Mouse (Mus musculus): ENCODE measurements around the gene Tenm3.
A peak's percentile ranks its signal among the peaks of the same experiment; 100 is the strongest.

Tenm3 gene

DNA sequence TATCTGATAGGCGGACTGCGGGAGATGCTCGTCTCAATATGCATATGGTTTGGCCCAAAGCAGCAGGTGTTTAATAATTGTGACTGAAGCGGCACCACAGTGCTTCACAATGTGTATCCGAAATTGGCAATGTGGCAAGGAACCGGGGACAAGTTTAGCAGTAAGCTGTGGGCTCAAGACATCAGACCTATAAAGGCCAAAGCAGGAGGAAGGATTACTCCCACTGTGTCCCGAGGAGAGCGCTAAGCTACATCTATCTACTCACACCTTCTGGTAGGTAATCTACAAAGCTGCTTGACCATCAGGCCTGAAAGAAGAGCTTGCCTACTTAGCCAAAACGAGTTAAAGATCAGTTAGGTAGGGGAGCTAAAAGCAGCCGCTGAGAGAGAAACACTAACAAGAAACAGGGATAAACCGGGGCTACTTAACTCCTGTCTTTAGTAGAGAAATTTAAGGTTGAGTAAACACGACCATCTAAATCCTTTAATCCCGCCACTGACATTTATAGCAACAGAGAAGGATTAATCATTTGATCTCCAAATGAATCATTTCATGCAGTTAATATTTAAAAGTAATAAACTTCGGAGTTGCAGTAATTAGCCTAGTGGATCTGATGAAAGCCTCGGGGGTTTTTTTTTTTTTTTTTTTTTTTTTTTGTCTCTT, 188.2 kb downstream of the Tenm3 start:
- DNase-seq (ENCODE audit: low spot score): no peak

DNA sequence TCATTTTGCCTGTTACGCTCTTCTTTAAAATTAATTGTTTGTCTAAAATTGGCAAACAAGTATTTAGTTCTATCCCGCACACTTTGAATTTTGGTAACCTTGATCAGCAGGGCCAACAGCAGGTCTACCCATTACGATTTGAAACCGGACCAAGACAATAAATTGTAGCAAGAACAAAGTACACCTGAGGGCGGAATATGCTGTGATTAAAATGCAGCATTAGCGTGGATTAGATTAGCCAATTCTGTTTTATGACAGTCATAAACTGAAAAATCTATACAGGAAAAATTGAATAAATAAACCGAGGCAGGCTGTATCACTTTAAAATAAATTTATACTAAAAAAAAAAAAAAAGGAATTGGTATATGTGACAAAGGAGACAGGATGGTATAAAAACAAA, 193.9 kb downstream of the Tenm3 start:
- no peak for DNase-seq (ENCODE audit: low spot score)

DNA sequence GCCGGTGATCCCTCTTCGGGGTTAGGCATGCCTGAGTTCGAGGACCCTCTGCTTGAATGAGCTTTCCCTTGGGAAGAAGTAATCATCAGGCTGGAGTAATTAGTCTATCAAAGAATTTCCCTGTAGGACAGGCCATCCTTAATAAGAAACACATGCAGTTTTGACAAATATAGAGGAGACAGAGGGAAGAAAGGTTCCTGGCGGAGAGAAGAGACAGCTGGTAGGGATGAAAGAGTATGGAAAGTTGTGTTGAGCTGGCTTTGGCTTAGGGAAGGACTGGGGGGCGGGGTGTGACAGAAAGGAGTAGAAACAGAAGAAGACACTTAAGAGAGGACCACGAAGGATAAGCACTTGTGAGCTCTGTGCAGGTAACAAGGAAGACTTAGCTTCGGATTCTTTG, 194.3 kb downstream of the Tenm3 start:
- no peak for DNase-seq (ENCODE audit: low spot score)

DNA sequence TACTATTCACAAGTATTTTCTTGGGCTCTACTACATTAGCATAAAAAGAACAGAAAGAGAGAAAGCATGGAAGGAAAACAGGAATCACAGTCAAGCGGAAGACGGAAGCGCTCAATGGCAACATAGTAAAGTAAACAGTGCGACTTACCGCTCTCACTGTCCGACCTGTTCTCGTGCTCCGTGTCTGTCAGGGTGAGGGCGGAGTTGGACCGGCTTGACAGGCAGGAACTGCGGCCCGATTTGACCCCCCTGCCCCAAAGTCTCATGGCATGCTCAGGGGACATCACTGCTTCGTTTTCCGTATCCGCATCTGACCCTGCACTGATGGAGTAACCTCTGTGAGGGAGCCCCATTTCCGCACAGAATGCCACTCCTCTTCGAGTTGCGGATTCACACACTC, 197.6 kb downstream of the Tenm3 start:
- DNase-seq (ENCODE audit: low spot score): no peak

DNA sequence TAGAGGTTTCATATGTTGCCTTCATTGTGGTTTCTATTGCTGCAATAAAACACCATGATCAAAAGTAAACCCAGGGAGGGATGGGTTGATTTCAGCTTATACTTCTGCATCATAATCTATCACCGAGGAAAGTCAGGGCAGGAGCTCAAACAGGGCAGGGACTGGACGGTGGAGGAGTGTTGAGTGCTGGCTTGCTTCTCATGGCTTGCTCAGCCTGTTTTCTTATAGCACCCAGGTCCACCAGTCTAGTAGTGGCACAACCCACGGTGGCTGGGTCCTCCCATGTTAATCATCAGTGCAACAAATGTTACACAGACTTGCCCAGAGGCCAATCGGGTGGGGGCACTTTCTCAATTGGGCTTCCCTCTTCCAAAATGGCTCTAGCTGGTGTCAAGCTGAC, 205.6 kb downstream of the Tenm3 start:
- no peak for DNase-seq (ENCODE audit: low spot score)

DNA sequence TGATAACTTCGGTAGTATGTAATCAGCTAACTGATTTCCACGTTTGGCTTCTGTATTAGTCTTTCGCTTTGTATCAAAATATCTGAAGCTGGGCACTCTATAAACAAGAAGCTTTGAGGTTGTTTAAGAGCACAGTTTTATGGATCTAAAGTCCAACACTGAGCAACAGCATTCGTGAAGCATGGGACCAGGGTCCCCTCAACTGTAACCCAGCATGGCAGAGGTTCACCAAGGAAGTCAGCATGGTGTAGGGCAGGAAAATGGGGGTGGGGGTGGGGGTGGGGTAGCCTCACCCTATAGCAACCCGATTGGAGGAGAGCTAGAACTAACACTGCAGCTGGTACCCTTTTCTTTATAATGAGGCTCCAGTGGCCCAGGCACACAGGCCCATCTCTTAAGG, 206.8 kb downstream of the Tenm3 start:
- no peak for DNase-seq (ENCODE audit: low spot score)

DNA sequence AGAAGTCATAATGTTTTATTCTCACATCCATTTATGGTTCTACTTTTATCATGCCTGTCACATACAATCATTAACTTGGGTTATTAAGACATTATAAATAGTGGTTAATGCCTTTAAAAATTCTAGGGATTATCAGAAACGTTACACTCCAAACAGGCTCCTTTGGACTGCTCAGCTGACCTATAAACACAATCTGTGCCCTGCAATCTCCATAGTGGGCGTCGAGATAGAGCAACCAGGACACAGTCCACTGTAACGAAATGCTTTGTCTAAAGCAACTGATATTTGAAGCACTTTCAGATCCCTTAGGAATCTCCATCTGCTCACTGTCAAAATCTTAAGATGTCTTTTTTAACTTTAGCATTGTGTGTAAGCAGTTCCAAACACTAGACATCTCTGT, 207.9 kb downstream of the Tenm3 start:
- DNase-seq (ENCODE audit: low spot score): no peak

DNA sequence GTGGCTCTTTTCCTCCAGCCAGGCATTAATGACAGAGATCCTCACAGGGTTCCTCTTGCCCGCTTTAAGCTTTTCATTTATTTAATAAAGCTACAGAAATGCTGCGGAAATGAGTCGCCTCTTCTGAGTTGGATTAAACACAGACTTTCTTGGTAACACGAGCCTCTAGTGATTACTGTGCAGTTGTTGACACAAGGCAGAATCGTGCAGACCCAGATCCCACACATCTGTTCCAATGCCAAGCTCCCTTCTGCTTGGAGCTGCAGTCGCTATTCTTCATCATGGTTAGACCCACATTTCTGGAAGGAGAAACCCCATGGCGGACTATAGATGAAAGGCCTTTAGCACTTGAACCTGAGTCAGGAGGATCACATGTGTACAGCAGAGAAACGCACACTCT, 210.3 kb downstream of the Tenm3 start:
- no peak for DNase-seq (ENCODE audit: low spot score)

DNA sequence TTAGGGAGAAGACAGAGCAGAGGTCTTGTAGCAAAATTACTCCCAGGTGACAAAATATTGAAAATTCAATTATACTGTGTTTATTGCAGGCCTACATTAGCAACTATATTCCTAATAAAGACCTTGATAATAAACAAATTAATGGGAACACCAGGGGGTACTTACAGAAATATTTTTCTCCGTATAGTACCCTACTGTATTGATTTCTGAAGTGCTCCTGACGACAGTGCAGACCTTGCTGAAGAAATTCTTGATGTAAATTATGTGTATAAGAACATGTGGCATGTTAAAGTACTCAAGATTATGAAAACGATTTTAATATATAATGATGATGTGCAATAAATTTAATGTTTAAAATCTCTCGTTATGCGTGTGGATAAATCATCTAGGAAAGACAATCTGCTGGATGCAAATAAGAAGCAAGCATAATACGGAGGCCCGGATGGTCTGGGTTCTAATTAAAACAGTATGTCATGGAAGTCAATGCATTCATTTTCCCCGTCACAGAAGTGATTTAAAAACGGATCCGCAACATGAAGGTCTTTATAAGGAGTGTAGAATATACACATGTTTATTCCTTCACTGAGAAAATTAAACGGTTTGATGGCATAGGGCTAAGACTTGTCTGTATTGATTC, 221.1 kb downstream of the Tenm3 start:
- no peak for DNase-seq (ENCODE audit: low spot score)

DNA sequence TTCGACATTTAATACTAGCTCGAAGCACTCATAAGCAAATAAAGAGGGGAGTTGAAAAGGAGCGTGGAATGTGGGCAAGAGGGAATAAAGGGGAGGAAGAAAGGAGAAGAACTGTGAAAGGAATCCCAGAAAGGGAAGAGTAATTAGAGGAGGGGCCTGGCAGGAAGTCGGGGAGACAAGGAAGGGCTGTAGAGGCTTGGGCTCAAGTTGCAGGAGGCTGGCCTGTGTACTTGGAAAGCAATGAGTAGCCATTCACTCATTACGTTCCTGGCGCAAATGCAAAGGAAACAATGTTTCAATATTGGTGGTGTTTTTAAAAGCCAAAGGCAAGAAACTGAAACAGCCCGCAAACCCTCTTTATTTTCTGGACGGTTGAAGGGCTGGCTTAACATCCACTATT, 228.7 kb downstream of the Tenm3 start:
- peak; percentile 32 for DNase-seq (ENCODE audit: low spot score)

DNA sequence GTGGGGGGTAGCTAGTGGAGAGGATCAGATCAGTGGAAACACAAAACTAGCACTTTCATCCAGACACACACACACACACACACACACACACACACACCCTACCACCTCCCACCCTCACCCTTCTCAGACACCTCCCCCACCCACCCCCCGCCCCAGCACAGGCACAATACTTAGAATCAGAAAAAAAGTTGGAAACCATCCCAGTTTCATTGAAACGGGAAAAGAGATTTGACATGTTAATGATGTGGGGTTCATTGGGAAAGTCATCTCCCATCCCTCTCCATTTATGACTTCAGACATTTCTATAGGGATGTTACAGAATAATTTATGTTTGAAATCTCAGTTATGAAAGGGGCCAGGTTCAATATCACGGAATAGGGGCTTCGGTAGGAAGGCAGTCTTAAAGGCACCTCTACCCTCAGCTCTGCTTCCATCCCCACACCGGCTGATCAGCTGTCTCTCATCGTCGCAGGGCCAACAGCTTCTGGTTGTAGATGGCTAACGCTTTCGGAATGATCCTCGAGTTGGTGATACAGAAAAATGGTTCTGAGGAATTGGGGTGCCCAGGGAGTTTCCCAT, 231.7 kb downstream of the Tenm3 start:
- DNase-seq (ENCODE audit: low spot score): no peak

DNA sequence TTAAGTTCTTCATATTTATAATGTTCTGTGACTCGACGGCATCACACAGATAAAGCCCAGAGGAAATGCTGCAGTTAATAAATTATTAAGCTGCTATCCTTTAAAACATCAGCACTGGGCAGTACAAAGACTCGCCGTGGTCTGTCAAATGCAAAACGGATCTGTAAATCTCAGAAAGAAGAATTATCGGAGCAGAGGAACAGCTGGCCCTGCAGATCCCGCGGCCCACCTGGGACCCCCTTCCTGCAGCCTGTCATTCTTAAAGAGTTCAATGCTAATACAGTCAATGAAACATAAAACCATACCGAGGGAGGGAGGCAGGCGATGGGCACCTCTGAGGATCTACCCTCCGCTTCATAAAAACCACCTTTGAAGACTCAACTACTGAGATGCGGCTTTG, 232.6 kb downstream of the Tenm3 start:
- no peak for DNase-seq (ENCODE audit: low spot score)

DNA sequence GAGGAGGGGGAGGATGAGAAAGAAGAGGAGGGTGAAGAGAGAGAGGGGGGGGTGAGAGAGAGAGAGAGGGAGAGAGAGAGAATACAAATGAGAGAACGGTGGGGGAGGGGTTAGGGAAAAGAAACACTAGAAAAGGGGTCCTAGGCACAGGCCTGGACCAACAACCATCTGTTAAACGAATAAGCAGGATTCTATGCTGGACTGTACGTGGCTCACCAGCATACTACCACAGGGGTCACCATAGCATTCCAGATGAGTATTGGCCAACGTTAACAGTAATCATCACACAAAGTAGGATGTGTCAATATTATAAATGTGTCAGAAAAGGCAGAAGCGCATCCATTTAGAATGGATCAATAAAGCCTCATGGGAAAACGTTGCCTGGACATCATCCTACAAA, 233.4 kb downstream of the Tenm3 start:
- no peak for DNase-seq (ENCODE audit: low spot score)

DNA sequence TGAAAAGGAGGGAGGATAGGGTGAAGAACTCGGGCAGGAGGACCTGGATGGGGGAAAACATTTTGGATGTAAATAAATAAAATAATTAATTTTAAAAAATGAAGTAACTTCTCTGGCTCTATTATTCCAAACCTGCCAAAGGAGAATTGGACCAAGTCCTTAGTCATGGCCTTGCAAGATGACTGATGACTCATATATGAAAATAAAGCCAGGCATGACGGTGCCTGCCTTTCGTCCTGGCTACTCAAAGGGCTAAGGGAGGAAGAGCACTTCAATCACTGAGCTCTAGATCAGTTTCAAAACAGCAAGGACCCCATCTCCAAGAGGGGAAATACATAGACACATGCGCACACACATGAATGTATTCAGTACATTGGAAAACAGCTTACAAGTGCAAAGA, 234.1 kb downstream of the Tenm3 start:
- peak; percentile 18 for DNase-seq (ENCODE audit: low spot score)

DNA sequence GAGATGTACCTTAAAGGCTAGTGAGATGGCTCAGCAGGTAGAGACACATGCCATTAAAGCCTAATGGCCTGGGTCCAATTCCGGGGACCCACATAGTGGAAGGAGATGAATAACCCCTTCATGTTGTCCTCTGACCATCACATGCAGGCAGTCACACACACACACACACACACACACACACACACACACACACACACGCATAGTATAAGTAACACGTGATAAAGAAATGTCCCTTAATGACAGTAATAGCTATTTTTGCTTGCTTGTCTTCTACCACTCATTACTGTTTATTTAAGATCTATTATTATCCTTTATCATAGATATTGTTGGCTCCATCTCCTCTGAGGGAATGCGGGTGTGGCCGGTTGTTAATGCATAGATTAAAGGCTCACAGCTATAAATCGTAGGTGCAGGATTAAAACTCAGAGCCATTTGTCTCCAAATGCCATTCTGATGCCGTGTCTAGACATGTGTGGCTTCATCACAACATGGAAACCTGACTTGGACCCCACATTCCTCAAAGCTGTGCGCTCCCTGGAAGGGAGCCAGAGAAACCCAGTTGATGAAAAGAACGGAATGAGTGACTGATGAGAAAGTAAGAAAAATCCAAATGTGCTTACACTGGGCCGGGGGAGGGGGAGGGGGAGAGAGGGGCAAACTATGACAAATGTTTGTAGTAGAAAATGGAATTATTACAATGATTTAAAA, 239.4 kb downstream of the Tenm3 start:
- no peak for DNase-seq (ENCODE audit: low spot score)

DNA sequence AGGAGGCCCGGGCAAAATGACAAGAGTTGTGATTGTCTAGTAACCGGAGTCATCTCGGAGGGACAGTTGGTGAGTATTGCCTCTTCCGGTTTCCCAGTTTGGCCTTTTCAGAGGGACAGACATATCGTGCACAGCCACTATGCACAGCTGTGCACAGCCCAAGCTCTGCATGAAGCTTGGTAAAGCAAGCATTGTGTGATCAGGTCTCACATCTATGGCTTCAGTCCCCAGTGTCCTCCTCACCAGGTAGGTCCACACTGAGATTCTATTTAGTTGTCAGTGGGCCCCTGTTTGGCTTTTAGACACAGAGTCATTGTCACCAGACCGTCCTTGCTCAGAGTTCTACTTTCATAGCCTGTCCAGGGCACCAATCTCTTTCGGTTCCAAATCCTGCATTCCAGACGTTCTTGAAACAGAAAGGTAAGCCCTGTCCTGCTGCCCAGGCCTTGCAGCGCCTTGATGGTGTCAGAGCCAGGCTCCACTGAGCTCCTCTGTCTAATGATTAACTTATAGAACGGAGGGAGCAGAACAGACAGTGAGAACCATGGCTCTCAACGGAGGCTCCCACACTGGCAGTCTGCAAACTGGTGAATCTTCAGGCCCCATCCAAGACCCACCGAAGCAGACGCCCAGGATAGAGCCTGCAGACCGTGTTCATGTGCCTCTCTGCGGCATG, 240.4 kb downstream of the Tenm3 start:
- no peak for DNase-seq (ENCODE audit: low spot score)

DNA sequence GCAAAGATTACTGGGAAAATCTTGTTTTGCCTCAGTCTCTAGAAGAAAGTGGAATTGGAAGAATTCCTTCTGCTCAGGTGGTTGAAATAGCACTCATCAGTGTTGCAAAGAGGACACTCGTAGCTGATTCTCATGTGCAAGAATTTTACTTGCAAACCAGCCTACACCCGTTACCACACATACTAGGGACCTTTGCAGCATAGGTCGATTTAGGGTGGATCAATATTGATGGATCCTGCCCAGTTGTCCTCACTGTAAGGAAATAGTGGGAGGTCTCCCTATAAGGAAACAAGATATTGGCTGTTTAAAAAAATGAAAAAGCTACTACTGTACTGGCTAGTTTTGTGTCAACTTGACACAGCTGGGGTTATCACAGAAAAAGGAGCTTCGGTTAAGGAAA, 242.1 kb downstream of the Tenm3 start:
- DNase-seq (ENCODE audit: low spot score): no peak

DNA sequence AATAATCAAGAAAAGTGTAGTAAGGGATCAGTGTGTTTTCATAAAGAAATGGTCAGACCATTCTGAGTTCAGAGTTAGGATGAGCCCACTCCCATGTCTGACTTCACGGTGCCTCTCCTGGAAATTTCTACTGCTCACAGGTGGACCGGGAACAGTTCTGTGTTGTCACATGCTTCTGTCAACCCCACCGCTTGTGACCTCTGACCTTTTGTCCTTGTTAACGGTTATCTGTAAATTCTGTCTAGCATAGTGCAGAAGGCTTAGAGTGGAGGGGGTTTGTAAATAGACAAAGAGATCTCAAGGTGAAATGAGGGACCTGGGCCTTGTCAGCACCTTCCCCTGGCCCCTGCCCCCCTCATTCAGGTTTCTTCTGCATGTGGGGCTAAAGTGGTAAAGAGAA, 244.7 kb downstream of the Tenm3 start:
- no peak for DNase-seq (ENCODE audit: low spot score)

DNA sequence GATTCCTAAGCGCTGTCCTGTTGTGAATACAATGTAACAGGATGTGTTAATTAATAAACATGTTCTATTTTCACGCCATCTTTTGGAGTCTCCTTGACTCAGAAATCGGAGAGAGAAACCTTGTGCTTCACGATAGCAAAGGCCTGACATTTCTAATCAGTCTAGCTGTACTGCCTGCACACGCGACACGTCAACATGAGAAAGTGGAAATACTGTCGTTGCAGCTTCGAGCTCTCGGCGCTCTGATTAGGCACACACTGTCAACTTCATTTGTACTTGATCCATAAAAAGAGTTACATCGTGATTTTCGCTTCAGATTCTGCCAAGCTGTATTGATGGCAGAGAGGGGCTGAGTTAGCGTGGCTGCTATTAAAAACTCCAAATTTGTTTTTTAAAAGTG, 247.4 kb downstream of the Tenm3 start:
- DNase-seq (ENCODE audit: low spot score): no peak

DNA sequence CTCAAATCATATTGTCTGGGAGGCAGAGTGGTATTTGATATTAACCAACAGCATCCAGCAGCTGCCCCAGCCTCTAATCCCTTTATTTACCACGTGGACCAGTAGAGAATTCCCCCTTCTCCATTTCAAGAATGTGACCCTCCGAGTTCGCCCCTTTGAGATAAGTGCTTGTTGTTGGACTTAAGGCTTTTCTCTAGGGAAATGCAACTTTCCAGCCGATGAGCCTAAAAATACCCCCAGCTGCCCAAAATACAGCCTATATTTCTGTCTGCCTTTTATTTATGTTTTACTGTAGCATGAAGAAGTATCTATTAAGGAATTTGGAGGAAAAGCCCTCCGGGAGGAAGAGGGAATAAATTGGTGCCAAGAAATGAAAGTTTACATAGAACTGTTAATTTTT, 251.9 kb downstream of the Tenm3 start:
- no peak for DNase-seq (ENCODE audit: low spot score)

DNA sequence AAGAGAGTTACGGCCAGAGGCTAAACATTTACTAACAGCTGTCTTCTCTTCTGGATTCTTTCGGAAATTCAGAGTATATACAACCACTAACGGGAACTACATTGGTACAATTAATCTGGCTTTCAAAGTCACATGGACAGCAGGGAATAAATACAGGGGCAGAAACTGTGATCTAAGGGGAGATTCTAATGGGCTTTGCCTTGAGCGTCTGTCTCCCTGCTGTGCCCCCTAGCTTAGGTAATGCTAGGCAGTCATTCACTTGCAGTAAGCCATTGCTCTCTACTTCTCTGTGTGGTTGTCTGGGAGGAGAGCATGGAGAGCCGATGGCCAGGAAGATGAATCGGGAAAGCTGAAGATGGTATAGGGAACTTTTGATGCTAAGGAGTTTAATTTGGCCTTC, 264.0 kb downstream of the Tenm3 start:
- no peak for DNase-seq (ENCODE audit: low spot score)

DNA sequence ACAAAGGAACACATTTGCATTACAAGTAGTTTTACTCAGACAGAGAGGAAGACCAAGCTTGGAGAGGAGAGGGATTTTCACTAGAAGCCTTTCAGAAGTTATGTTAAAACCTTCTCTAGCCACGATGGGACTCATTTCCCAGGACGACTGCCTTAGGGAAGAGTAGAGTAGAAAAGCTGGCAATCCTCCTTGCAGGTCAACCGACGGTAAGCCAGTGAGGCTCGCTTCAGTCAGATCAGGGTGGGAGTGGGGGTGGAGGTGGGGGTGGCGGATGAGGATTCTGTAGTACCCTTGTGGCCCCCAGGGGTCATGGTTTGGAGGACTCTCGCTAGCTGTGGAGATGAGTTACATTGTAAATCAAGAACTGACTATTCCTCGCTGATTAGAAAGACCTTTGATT, 264.6 kb downstream of the Tenm3 start:
- no peak for DNase-seq (ENCODE audit: low spot score)

DNA sequence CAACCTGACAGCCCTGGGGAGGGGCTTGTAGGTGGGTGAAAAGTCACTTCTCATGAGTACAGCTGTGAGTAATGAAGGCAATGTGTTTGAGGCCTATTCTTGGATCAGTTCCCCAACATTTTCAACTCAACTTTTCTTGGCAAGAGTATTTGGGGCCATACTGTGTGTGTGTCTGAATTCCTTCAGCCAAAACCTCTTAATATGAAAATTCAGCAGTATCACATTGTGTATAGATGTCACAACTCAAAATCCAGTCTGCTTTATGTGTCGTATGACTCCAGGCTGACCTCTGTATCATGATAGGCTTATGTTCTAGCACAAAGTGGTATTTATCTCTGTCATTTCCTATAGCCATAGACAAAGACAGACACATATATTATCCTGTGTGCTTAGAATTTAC, 270.8 kb downstream of the Tenm3 start:
- no peak for DNase-seq (ENCODE audit: low spot score)

All from urinary bladder, postnatal 14 days (tissue).